Mouse (Mus musculus): ENCODE results near the gene Zfp429.

GRCm38 (mm10) chr13:67428116-67428515, 28.5 kb upstream of the Zfp429 start:
- TF ChIP-seq CTCF (IDR thresholded peaks at IDR 0.05; ENCODE audit: low read depth, low read length) (no peak), POLR2A (IDR thresholded peaks at IDR 0.05; ENCODE audit: insufficient read depth, low read length) (no peak)

Measured in ES-Bruce4 (cell line).